Mouse (Mus musculus): ENCODE data around the gene Olfr1026. TPM values are rescaled to one million over a fixed set of nuclear protein-coding genes. Genes with fewer than 3 reads are reported as not detected.

The Olfr1026 gene
- polyA plus RNA-seq (2012; rRNA removed) = not detected in 2 replicates

GRCm38 (mm10) chr2:85921258-85921657 lies at the start of gene Olfr1026:
Gene Olfr1026, plus strand, starts transcription at chr2:85921558.

GRCm38 (mm10) chr2:85885340-85885739 lies 36.0 kb upstream of the Olfr1026 start, which contains the start of gene Olfr1023:
Gene Olfr1023, plus strand, starts transcription at chr2:85885640.

GRCm38 (mm10) chr2:85904952-85905351 lies 16.4 kb upstream of the Olfr1026 start, which contains the start of gene Olfr1024:
Gene Olfr1024, minus strand, starts transcription at chr2:85905052.

GRCm38 (mm10) chr2:85914893-85915292 lies 6.5 kb upstream of the Olfr1026 start, which contains the start of gene Olfr1025-ps1:
Gene Olfr1025-ps1, plus strand, starts transcription at chr2:85915193.

GRCm38 (mm10) chr2:85950137-85950536 lies 28.8 kb downstream of the Olfr1026 start, which contains the start of gene Olfr1028:
Gene Olfr1028, plus strand, starts transcription at chr2:85950437.

GRCm38 (mm10) chr2:85973595-85973994 lies 52.2 kb downstream of the Olfr1026 start, which contains the start of gene Olfr1029:
Gene Olfr1029, plus strand, starts transcription at chr2:85973895.

Other genes with a start within 250 kb of the Olfr1026 start
- gene Olfr1006, start 242.8 kb upstream of the Olfr1026 start, polyA plus RNA-seq (2012; rRNA removed) = not detected in 2 replicates
- not detected in 2 replicates for gene Olfr1008, start 232.1 kb upstream of the Olfr1026 start, polyA plus RNA-seq (2012; rRNA removed)
- gene Olfr1009, start 206.1 kb upstream of the Olfr1026 start, polyA plus RNA-seq (2012; rRNA removed) = not detected in 2 replicates
- gene Olfr1012, start 158.8 kb upstream of the Olfr1026 start, polyA plus RNA-seq (2012; rRNA removed) = not detected in 2 replicates
- not detected in 2 replicates for gene Olfr1013, start 154.5 kb upstream of the Olfr1026 start, polyA plus RNA-seq (2012; rRNA removed)
- not detected in 2 replicates for gene Olfr1014, start 148.8 kb upstream of the Olfr1026 start, polyA plus RNA-seq (2012; rRNA removed)
- not detected in 2 replicates for gene Olfr1015, start 139.5 kb upstream of the Olfr1026 start, polyA plus RNA-seq (2012; rRNA removed)
- gene Olfr1016, start 119.0 kb upstream of the Olfr1026 start, polyA plus RNA-seq (2012; rRNA removed) = not detected in 2 replicates
- gene Olfr1018, start 103.1 kb upstream of the Olfr1026 start, polyA plus RNA-seq (2012; rRNA removed) = not detected in 2 replicates
- not detected in 2 replicates for gene Olfr1019, start 76.1 kb upstream of the Olfr1026 start, polyA plus RNA-seq (2012; rRNA removed)
- not detected in 2 replicates for gene Olfr1020, start 74.5 kb upstream of the Olfr1026 start, polyA plus RNA-seq (2012; rRNA removed)
- not detected in 2 replicates for gene Olfr1022, start 53.0 kb upstream of the Olfr1026 start, polyA plus RNA-seq (2012; rRNA removed)
- not detected in 2 replicates for gene Olfr1023, start 35.9 kb upstream of the Olfr1026 start, polyA plus RNA-seq (2012; rRNA removed)
- not detected in 2 replicates for gene Olfr1024, start 16.5 kb upstream of the Olfr1026 start, polyA plus RNA-seq (2012; rRNA removed)
- not detected in 2 replicates for gene Olfr1025-ps1, start 6.4 kb upstream of the Olfr1026 start, polyA plus RNA-seq (2012; rRNA removed)
- gene Olfr1028, start 28.9 kb downstream of the Olfr1026 start, polyA plus RNA-seq (2012; rRNA removed) = not detected in 2 replicates
- gene Olfr1029, start 52.3 kb downstream of the Olfr1026 start, polyA plus RNA-seq (2012; rRNA removed) = 0.29 and 0.58 TPM in 2 replicates
- 0.03 and 0.05 TPM in 2 replicates for gene Olfr1030, start 57.7 kb downstream of the Olfr1026 start, polyA plus RNA-seq (2012; rRNA removed)
- gene Olfr1031, start 68.7 kb downstream of the Olfr1026 start, polyA plus RNA-seq (2012; rRNA removed) = not detected in 2 replicates
- gene Olfr1032, start 84.0 kb downstream of the Olfr1026 start, polyA plus RNA-seq (2012; rRNA removed) = not detected in 2 replicates
- gene Olfr1033, start 99.1 kb downstream of the Olfr1026 start, polyA plus RNA-seq (2012; rRNA removed) = 1.4 and 1.5 TPM in 2 replicates
- 0.37 and 0.41 TPM in 2 replicates for gene Olfr1034, start 124.3 kb downstream of the Olfr1026 start, polyA plus RNA-seq (2012; rRNA removed)
- not detected in 2 replicates for gene Olfr1036, start 152.4 kb downstream of the Olfr1026 start, polyA plus RNA-seq (2012; rRNA removed)
- gene Olfr1037, start 165.8 kb downstream of the Olfr1026 start, polyA plus RNA-seq (2012; rRNA removed) = not detected in 2 replicates
- not detected in 2 replicates for gene Olfr1039, start 214.4 kb downstream of the Olfr1026 start, polyA plus RNA-seq (2012; rRNA removed)
- gene Olfr1040, start 225.2 kb downstream of the Olfr1026 start, polyA plus RNA-seq (2012; rRNA removed) = not detected in 2 replicates
- not detected in 2 replicates for gene Olfr1042, start 240.3 kb downstream of the Olfr1026 start, polyA plus RNA-seq (2012; rRNA removed)
- not detected in 2 replicates for gene Olfr1043, start 246.0 kb downstream of the Olfr1026 start, polyA plus RNA-seq (2012; rRNA removed)

Data from ovary, adult 2 months (tissue).